Mouse (Mus musculus): ENCODE results near the gene Usp21. TPM values are rescaled to one million over a fixed set of nuclear protein-coding genes. Genes with fewer than 3 reads are reported as not detected.

Usp21 gene
- total and polyA plus RNA-seq, 3 experiments: 10.0 to 66.4 TPM; not detected in 1

- no peak overlapping the region for H3K9ac ChIP-seq (ENCODE audit: control insufficient read depth, low read depth, low read length, poor library complexity, severe bottlenecking)
- H3K9me3 ChIP-seq (replicated peaks; ENCODE audit: insufficient read depth, low read length): no peaks in the 10 kb centered on the region
- no peak overlapping the region for H3K4me3 ChIP-seq (ENCODE audit: control insufficient read depth in 1 of 2, insufficient read depth in 1 of 2, low read depth in 2 of 2, low read length in 2 of 2)
- no peak for TF ChIP-seq KAT2A (conservative IDR thresholded peaks at IDR 0.05; ENCODE audit: low read depth, low read length)
- no peak for TF ChIP-seq NELFE (IDR thresholded peaks at IDR 0.05; ENCODE audit: low read depth, low read length)
- no peak for TF ChIP-seq EP300 (IDR thresholded peaks at IDR 0.05; ENCODE audit: low read depth in 1 of 2, low read length in 2 of 2)
- no peak for TF ChIP-seq GATA1 (IDR thresholded peaks at IDR 0.05; ENCODE audit: low read depth, low read length)
- TF ChIP-seq MXI1 (IDR thresholded peaks at IDR 0.05; ENCODE audit: low read depth, low read length): no peak
- TF ChIP-seq SIN3A (IDR thresholded peaks at IDR 0.05; ENCODE audit: low read length): no peak
- TF ChIP-seq TBP (IDR thresholded peaks at IDR 0.05; ENCODE audit: low read depth, low read length): no peak
- TF ChIP-seq ZKSCAN1 (IDR thresholded peaks at IDR 0.05; ENCODE audit: low read depth, low read length): no peak
- TF ChIP-seq MYB (IDR thresholded peaks at IDR 0.05; ENCODE audit: low read depth, low read length): no peak
- TF ChIP-seq CTCF (IDR thresholded peaks at IDR 0.05 in 2 of 3, conservative IDR thresholded peaks at IDR 0.05 in 1 of 3; ENCODE audit: control insufficient read depth in 1 of 3, insufficient read depth in 1 of 3, low read depth in 2 of 3, low read length in 3 of 3, poor library complexity in 1 of 3, severe bottlenecking in 1 of 3): no peak
- no peaks in the 10 kb centered on the region for H3K27me3 ChIP-seq (ENCODE audit: control insufficient read depth in 1 of 2, insufficient read depth in 2 of 2, low read length in 2 of 2)
- H3K79me2 ChIP-seq (ENCODE audit: control insufficient read depth, insufficient read depth, low read length, poor library complexity): peaks cover 43% of the 10 kb centered on the region
- peaks cover 2 to 17% of the 10 kb centered on the region in 2 experiments; a peak in 3 of 4 replicates for H3K36me3 ChIP-seq (ENCODE audit: control insufficient read depth in 1 of 2, insufficient read depth in 2 of 2, low read length in 2 of 2)
- no peak overlapping the region for H3K27ac ChIP-seq (ENCODE audit: control insufficient read depth, low read depth, low read length)
- peaks cover 4 to 8% of the 10 kb centered on the region in 2 experiments; a peak in 3 of 4 replicates for H3K4me1 ChIP-seq (ENCODE audit: control insufficient read depth in 1 of 2, insufficient read depth in 2 of 2, low read length in 2 of 2)
- no peak for DNase-seq (ENCODE audit: low read depth, low spot score)
Measured at GRCm38 (mm10) chr1:171325571-171325970, 37.8 kb upstream of the Usp21 start.

- Histone ChIP-seq H3K9ac (ENCODE audit: control insufficient read depth, low read depth, low read length, poor library complexity, severe bottlenecking) (no peak overlapping the region), H3K27ac (ENCODE audit: control insufficient read depth, low read depth, low read length) (no peak overlapping the region), H3K27me3 (ENCODE audit: control insufficient read depth in 1 of 2, insufficient read depth in 2 of 2, low read length in 2 of 2) (no peaks in the 10 kb centered on the region), H3K79me2 (ENCODE audit: control insufficient read depth, insufficient read depth, low read length, poor library complexity) (peaks cover 10% of the 10 kb centered on the region), H3K36me3 (ENCODE audit: control insufficient read depth in 1 of 2, insufficient read depth in 2 of 2, low read length in 2 of 2) (peaks cover 2 to 6% of the 10 kb centered on the region in 2 experiments; a peak in 3 of 4 replicates), H3K9me3 (replicated peaks; ENCODE audit: insufficient read depth, low read length) (no peaks in the 10 kb centered on the region), H3K4me1 (ENCODE audit: control insufficient read depth in 1 of 2, insufficient read depth in 2 of 2, low read length in 2 of 2) (no peaks in the 10 kb centered on the region), H3K4me3 (ENCODE audit: control insufficient read depth in 1 of 2, insufficient read depth in 1 of 2, low read depth in 2 of 2, low read length in 2 of 2) (no peak overlapping the region)
- TF ChIP-seq GABPA (IDR thresholded peaks at IDR 0.05; ENCODE audit: low read depth, low read length) (no peak), ELF1 (IDR thresholded peaks at IDR 0.05; ENCODE audit: low read depth, low read length) (no peak), ZMIZ1 (IDR thresholded peaks at IDR 0.05; ENCODE audit: low read depth, low read length) (no peak), MAFK (IDR thresholded peaks at IDR 0.05; ENCODE audit: borderline replicate concordance, low read depth, low read length) (no peak)
- no peak for DNase-seq (ENCODE audit: low read depth, low spot score)
Measured at GRCm38 (mm10) chr1:171322012-171322411, 34.2 kb upstream of the Usp21 start.

- Histone ChIP-seq H3K36me3 (ENCODE audit: control insufficient read depth in 1 of 2, insufficient read depth in 2 of 2, low read length in 2 of 2) (peaks cover 2 to 5% of the 10 kb centered on the region in 2 experiments; a peak in 3 of 4 replicates), H3K4me3 (ENCODE audit: control insufficient read depth in 1 of 2, insufficient read depth in 1 of 2, low read depth in 2 of 2, low read length in 2 of 2) (no peak overlapping the region), H3K4me1 (ENCODE audit: control insufficient read depth in 1 of 2, insufficient read depth in 2 of 2, low read length in 2 of 2) (no peaks in the 10 kb centered on the region), H3K79me2 (ENCODE audit: control insufficient read depth, insufficient read depth, low read length, poor library complexity) (peaks cover 7% of the 10 kb centered on the region), H3K9ac (ENCODE audit: control insufficient read depth, low read depth, low read length, poor library complexity, severe bottlenecking) (no peak overlapping the region), H3K27me3 (ENCODE audit: control insufficient read depth in 1 of 2, insufficient read depth in 2 of 2, low read length in 2 of 2) (no peaks in the 10 kb centered on the region), H3K9me3 (replicated peaks; ENCODE audit: insufficient read depth, low read length) (no peaks in the 10 kb centered on the region), H3K27ac (ENCODE audit: control insufficient read depth, low read depth, low read length) (no peak overlapping the region)
- peak; percentile 63 for DNase-seq (ENCODE audit: low read depth, low spot score)
- TF ChIP-seq ZC3H11A (IDR thresholded peaks at IDR 0.05; ENCODE audit: low read depth, low read length) (peak; percentile 43; the same call in 1 of the 2 replicates), JUND (IDR thresholded peaks at IDR 0.05; ENCODE audit: low read depth, low read length) (no peak), RAD21 (IDR thresholded peaks at IDR 0.05; ENCODE audit: low read depth, low read length) (peak; percentile 70), USF2 (IDR thresholded peaks at IDR 0.05; ENCODE audit: borderline replicate concordance in 1 of 2, insufficient read depth in 1 of 2, low read depth in 1 of 2, low read length in 2 of 2) (no peak), ZNF384 (IDR thresholded peaks at IDR 0.05; ENCODE audit: low read depth, low read length) (peak; percentile 98), SMC3 (IDR thresholded peaks at IDR 0.05; ENCODE audit: low read depth, low read length) (peak; percentile 67), UBTF (IDR thresholded peaks at IDR 0.05; ENCODE audit: borderline replicate concordance, insufficient read depth, low read depth, low read length) (no peak), MAX (IDR thresholded peaks at IDR 0.05; ENCODE audit: low read length) (no peak), TCF12 (IDR thresholded peaks at IDR 0.05; ENCODE audit: low read depth, low read length) (no peak), MAZ (IDR thresholded peaks at IDR 0.05; ENCODE audit: low read depth, low read length) (no peak), ZKSCAN1 (IDR thresholded peaks at IDR 0.05; ENCODE audit: low read depth, low read length) (no peak), GABPA (IDR thresholded peaks at IDR 0.05; ENCODE audit: low read depth, low read length) (no peak), USF1 (IDR thresholded peaks at IDR 0.05; ENCODE audit: low read depth, low read length) (no peak), CHD2 (IDR thresholded peaks at IDR 0.05; ENCODE audit: low read length) (no peak), POLR2AphosphoS2 (IDR thresholded peaks at IDR 0.05; ENCODE audit: low read length) (no peak), RCOR1 (IDR thresholded peaks at IDR 0.05; ENCODE audit: low read depth, low read length) (no peak)
Measured at GRCm38 (mm10) chr1:171321415-171321814, 33.6 kb upstream of the Usp21 start.
